Mouse (Mus musculus) retina, postnatal 1 day (tissue): ENCODE measurements around the gene Slf2.

ENCODE experiments used
- DNase-seq: peaks from one replicate; pipeline ENCODE4 v3.0.0-alpha.2; 2012

The Slf2 gene

GRCm38 (mm10) chr19:44930744-44931453, at the start of gene Slf2:
Gene Slf2, plus strand, starts transcription at chr19:44931151.
- peak; percentile 99 for DNase-seq

DNA sequence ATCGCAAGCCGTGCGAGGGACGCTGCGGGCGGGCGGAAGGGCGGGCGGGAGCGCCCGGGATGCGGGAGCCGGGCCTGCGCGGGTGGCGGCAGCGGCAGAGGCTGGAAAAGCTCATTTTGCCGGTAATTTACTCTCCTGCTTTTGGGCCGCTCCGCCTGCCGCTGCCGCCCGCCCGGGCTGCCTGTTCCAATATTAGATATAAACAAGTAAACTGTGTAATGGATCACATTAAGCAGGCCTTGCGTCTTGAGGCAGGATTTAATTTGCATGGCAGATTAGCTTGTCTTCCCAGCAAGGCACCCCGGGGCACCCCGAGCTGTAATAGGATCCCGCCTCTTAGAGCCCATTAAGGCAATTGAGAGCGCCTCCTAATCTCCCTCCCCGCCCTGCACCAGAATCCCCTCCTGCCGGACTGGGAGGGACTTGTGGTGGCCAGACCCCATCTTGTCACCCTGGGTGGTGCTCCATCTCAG, 48.4 kb upstream of the Slf2 start:
- DNase-seq, result peak; percentile 90

- no peak for DNase-seq
These were observed 46.6 kb upstream of the Slf2 start for GRCm38 (mm10) chr19:44884331-44884730.

DNA sequence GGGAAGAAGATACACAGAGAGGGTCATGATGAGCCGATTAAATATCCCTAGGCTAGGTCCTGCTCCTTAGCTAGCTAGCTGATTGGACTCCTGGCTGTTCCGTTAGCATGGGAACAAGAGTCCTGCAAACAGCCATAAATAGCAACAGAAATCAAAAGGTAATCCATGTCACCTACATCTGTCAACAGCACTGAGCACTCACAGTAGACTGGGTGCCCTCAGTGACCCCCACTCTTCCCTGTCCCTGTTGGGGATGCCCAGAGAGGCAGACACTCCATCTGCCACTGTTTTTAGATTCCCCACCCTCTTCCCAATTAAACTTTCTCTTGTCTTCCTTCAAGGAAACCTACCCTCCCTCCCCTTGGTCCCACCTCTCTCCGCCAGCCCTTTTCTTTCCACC, 44.5 kb upstream of the Slf2 start:
- DNase-seq, result peak; percentile 51

DNA sequence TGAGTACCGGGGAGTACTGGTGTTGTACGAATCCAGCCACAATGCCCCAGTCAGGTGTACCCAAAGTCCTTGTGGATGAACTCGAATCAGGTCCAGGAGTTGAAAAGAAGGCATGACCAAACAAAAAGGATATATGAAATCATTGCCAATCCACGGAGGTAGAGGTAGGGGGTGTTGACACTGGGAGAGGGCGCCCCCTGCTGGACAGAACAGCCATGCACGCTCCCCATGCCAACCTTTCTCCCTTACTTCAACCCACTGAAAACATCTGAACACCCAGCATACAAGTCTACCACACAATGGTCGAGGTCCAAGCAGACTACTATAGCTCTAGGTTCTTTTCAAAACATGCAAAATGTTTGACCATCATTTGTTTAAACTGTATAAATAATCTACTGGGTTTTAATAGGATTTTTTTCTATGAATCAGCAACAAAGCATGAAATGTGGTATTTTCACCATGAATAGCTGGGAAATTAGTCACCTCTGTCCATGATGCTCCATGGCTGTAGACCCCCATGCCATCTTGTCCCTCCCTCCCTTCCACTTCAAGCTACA, 43.2 kb upstream of the Slf2 start:
- peak; percentile 71 for DNase-seq

- DNase-seq, result peak; percentile 64
These were observed 41.4 kb upstream of the Slf2 start for GRCm38 (mm10) chr19:44889548-44889947.

DNA sequence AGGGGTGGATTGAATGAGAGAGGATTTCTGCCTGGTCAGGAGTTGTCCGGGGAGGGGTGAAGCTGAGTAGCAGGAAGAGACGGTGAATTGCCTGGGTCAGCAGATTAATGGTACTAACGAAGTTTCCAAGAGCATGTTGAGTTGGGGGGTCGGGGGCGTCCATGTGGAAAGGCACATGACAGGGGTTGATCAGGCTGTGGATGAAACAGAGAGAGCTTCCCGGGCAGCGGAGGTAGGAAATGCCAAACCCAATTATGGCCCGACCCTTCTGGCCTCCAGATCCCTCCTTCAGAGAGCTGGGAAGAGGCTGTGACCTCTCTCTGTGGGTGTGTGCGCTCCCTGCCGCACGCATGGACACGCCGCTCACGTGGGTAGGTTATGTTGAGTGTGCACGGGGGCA, 39.5 kb upstream of the Slf2 start:
- peak; percentile 64 for DNase-seq

DNA sequence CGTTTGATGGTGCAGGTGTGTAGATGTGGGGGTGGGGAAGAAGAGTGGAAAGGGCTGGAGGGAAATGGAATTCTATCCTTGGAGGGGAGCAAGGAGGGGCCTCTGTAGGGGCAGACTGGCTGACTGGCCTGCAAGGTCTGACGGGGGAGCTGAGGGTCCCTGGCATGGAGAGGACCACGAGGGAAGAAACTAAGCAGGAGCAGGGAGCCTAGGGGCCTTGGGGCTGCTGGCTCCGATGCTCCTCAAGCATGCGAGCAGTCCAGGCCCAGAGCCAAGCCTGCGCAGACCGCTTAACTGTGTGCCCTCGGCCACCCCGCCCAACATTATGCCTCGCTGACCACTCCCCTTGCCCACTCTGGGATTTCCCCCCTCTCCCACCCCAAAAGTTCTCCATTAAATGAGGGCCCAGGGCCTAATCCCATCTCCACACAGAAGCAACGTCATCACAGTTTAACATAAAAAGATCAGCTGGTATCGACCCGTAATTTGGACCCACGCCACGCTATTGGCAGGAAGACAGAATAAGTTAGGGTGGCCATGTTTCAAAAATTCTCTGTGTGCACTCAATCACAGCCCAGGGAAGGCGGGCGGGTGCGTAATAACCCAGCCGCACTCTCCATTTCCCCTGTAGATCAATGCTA, 37.6 kb upstream of the Slf2 start:
- DNase-seq, result peak; percentile 21

DNA sequence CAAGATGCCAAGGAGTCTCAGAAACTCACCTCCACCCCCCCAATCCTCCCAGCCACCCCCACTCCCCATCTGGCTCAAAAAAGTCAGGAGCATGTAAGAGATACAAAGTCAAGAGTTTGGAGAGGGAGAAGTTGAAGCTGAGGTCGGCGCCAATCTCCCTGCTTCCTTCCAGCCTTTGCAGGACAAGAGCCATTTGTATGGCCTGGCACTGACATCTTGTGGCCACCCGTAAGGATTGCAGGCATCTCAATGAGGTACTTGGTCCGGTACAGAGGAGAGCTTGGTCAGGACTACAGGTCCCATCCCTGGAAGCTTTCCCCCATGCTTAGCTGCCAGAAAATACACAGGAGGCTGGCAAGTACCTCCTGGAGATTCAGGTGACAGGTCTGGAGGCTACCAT, 35.7 kb upstream of the Slf2 start:
- DNase-seq, result peak; percentile 81

- DNase-seq, result no peak
These were observed 34.5 kb upstream of the Slf2 start for GRCm38 (mm10) chr19:44896450-44896849.

- DNase-seq, result no peak
These were observed 33.4 kb upstream of the Slf2 start for GRCm38 (mm10) chr19:44897521-44897920.

- no peak for DNase-seq
These were observed 32.3 kb upstream of the Slf2 start for GRCm38 (mm10) chr19:44898646-44899045.

DNA sequence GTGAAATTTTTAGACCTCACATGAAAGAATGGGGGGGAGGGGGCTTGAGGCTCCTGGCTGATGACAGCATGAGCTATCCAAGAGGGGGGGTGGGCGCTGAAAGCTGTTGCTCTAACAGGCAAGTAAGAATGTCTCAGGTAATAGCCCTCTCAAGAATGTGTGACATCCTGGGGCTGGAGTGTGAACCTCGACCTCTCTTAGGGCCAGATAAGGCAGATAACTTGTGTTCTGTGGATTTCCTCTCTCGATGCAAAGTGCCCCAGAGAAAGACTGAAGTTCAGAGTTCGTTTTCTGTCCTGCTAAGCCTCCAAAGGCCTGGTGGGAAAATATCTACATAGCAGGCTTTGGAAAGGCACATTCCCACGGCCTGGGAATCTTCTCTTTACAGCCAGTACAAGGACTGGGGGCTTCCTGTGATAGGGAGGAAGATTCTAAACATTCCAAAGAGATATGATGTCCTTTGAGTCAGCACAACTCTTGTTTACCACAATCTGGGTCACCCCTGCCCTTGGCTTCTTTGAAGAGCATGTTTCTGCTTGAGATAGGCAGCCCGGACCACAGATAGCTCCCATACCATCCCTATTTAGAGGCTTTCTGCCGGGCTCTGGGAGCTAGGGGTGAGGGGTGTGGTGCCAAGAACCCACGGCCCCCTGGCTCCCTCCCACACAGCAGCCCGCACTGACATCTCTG, 31.7 kb upstream of the Slf2 start:
- no peak for DNase-seq

- DNase-seq, result peak; percentile 68
These were observed 30.8 kb upstream of the Slf2 start for GRCm38 (mm10) chr19:44899947-44900773.

GRCm38 (mm10) chr19:44901047-44901446, 29.9 kb upstream of the Slf2 start:
- peak; percentile 61 for DNase-seq

GRCm38 (mm10) chr19:44902324-44902723, 28.6 kb upstream of the Slf2 start:
- DNase-seq, result no peak

- no peak for DNase-seq
These were observed 27.5 kb upstream of the Slf2 start for GRCm38 (mm10) chr19:44903343-44904000.

GRCm38 (mm10) chr19:44904141-44904720, 26.7 kb upstream of the Slf2 start:
- no peak for DNase-seq

GRCm38 (mm10) chr19:44905316-44905715, 25.6 kb upstream of the Slf2 start:
- DNase-seq, result no peak

- peak; percentile 48 for DNase-seq
These were observed 22.9 kb upstream of the Slf2 start for GRCm38 (mm10) chr19:44907851-44908690.
